Mouse (Mus musculus): ENCODE data around the gene Ppp1r13b. TPM values are rescaled to one million over a fixed set of nuclear protein-coding genes. Genes with fewer than 3 reads are reported as not detected.
A peak's percentile ranks its signal among the peaks of the same experiment; 100 is the strongest.

Gene Ppp1r13b
- total RNA-seq, 2 experiments from 2014 or later, result 60.8 to 61.3 TPM

GRCm38 (mm10) chr12:111813111-111813765, 94.7 kb downstream of the Ppp1r13b start:
- no peak for DNase-seq (ENCODE audit: extremely low spot score in 1 of 2, low spot score in 2 of 2)
- intact Hi-C loops (cut with DNase I), result no loop called here

- intact Hi-C loops (cut with DNase I), result no loop called here
Observed at GRCm38 (mm10) chr12:111812611-111813010, 95.3 kb downstream of the Ppp1r13b start.

GRCm38 (mm10) chr12:111812075-111812474, 95.8 kb downstream of the Ppp1r13b start:
- intact Hi-C loops (cut with DNase I), result no loop called here
- no peak for DNase-seq (ENCODE audit: extremely low spot score in 1 of 2, low spot score in 2 of 2)

More at GRCm38 (mm10) chr12:111812611-111813010, 95.3 kb downstream of the Ppp1r13b start:
- no peak for DNase-seq (ENCODE audit: extremely low spot score in 1 of 2, low spot score in 2 of 2)

GRCm38 (mm10) chr12:111809762-111810161, 98.1 kb downstream of the Ppp1r13b start:
- intact Hi-C loops (cut with DNase I), result no loop called here
- peak; percentile 56 to 85 for DNase-seq (ENCODE audit: extremely low spot score in 1 of 2, low spot score in 2 of 2)

- intact Hi-C loops (cut with DNase I), result no loop called here
- no peak for DNase-seq (ENCODE audit: extremely low spot score in 1 of 2, low spot score in 2 of 2)
Observed at GRCm38 (mm10) chr12:111808775-111809174, 99.1 kb downstream of the Ppp1r13b start.

GRCm38 (mm10) chr12:111803538-111803937, 104.4 kb downstream of the Ppp1r13b start:
- intact Hi-C loops (cut with DNase I), result no loop called here
- DNase-seq (ENCODE audit: extremely low spot score in 1 of 2, low spot score in 2 of 2), result no peak

GRCm38 (mm10) chr12:111800459-111801183, 107.3 kb downstream of the Ppp1r13b start:
- intact Hi-C loops (cut with DNase I), result no loop called here
- no peak for DNase-seq (ENCODE audit: extremely low spot score in 1 of 2, low spot score in 2 of 2)

GRCm38 (mm10) chr12:111798493-111798892, 109.4 kb downstream of the Ppp1r13b start:
- DNase-seq (ENCODE audit: extremely low spot score in 1 of 2, low spot score in 2 of 2), result no peak
- intact Hi-C loops (cut with DNase I), result no loop called here

- DNase-seq (ENCODE audit: extremely low spot score in 1 of 2, low spot score in 2 of 2), result no peak
- intact Hi-C loops (cut with DNase I), result no loop called here
Observed at GRCm38 (mm10) chr12:111797251-111797650, 110.7 kb downstream of the Ppp1r13b start.

GRCm38 (mm10) chr12:111795180-111795895, 112.6 kb downstream of the Ppp1r13b start:
- intact Hi-C loops (cut with DNase I), result no loop called here
- DNase-seq (ENCODE audit: extremely low spot score in 1 of 2, low spot score in 2 of 2), result peak in 1 of 2 experiments; percentile 63

- intact Hi-C loops (cut with DNase I), result no loop called here
- no peak for DNase-seq (ENCODE audit: extremely low spot score in 1 of 2, low spot score in 2 of 2)
Observed at GRCm38 (mm10) chr12:111794526-111795179, 113.3 kb downstream of the Ppp1r13b start.

GRCm38 (mm10) chr12:111794102-111794501, 113.8 kb downstream of the Ppp1r13b start:
- intact Hi-C loops (cut with DNase I), result no loop called here

GRCm38 (mm10) chr12:111791474-111792104, 116.3 kb downstream of the Ppp1r13b start:
- DNase-seq (ENCODE audit: extremely low spot score in 1 of 2, low spot score in 2 of 2), result no peak
- intact Hi-C loops (cut with DNase I), result no loop called here

More at GRCm38 (mm10) chr12:111794102-111794501, 113.8 kb downstream of the Ppp1r13b start:
- DNase-seq (ENCODE audit: extremely low spot score in 1 of 2, low spot score in 2 of 2), result no peak

GRCm38 (mm10) chr12:111790631-111791030, 117.3 kb downstream of the Ppp1r13b start:
- DNase-seq (ENCODE audit: extremely low spot score in 1 of 2, low spot score in 2 of 2), result no peak
- intact Hi-C loops (cut with DNase I), result no loop called here

GRCm38 (mm10) chr12:111790090-111790489, 117.8 kb downstream of the Ppp1r13b start:
- intact Hi-C loops (cut with DNase I), result no loop called here

GRCm38 (mm10) chr12:111787015-111787414, 120.9 kb downstream of the Ppp1r13b start:
- DNase-seq (ENCODE audit: extremely low spot score in 1 of 2, low spot score in 2 of 2), result no peak
- intact Hi-C loops (cut with DNase I), result no loop called here

More at GRCm38 (mm10) chr12:111790090-111790489, 117.8 kb downstream of the Ppp1r13b start:
- no peak for DNase-seq (ENCODE audit: extremely low spot score in 1 of 2, low spot score in 2 of 2)

- DNase-seq (ENCODE audit: extremely low spot score in 1 of 2, low spot score in 2 of 2), result no peak
- intact Hi-C loops (cut with DNase I), result no loop called here
Observed at GRCm38 (mm10) chr12:111785174-111785573, 122.7 kb downstream of the Ppp1r13b start.

- no peak for DNase-seq (ENCODE audit: extremely low spot score in 1 of 2, low spot score in 2 of 2)
- intact Hi-C loops (cut with DNase I), result no loop called here
Observed at GRCm38 (mm10) chr12:111779544-111779943, 128.4 kb downstream of the Ppp1r13b start.
